10 mouse cellular contexts compared by ENCODE assay signal in the genomic region with DNA sequence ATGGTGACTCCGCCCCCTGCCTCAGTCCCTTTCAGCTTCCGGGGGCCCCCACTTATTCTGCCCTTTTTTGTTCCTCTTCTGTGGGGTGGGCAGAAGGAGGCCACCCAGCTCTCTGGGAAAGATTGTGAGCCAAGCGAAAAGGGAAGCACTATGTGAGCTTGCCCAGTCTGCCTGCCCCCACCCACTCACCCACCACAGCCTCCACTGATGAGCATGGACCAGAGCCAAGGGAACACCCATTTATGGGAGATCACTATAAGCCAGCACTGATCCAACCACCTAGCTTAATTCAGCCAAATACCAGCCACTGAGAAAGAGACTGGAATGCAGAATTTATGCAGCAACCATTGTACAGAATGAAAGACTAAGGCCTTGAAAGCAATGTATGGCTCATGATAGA. TPM values are rescaled to one million over a fixed set of nuclear protein-coding genes. Genes with fewer than 3 reads are reported as not detected.
DNase-seq lines count a peak whose midpoint lies in the region; ATAC-seq and TF ChIP-seq lines count a peak whose summit lies in the region.
"Had no signal": no experiment of that assay in that cellular context is flagged by ENCODE, and none has a peak within 500 bp of the region (broad histone marks: within the 10 kb centered on the region; RNA-seq: fewer than 3 reads in every experiment).

No protein-coding gene starts in this region.

- H3K27me3 ChIP-seq in stomach, embryonic 15.5 days (replicated peaks), result no peaks in the 10 kb centered on the region
- H3K27me3 ChIP-seq in stomach, postnatal 0 days (ENCODE audit: control insufficient read depth, insufficient read depth, low read length), result no peaks in the 10 kb centered on the region

- DNase-seq in frontal cortex, postnatal 36 days (ENCODE audit: low spot score in 2 of 2), result no peak
- DNase-seq in stomach, postnatal 0 days (ENCODE audit: low spot score), result no peak
- DNase-seq in lung, postnatal 36 days, result peak; percentile 69
- no peak for DNase-seq in adrenal gland, postnatal 25 days
- DNase-seq in urinary bladder, postnatal 14 days (ENCODE audit: low spot score), result no peak
- DNase-seq: kidney, postnatal 25 days had no signal

- H3K36me3 ChIP-seq in stomach, embryonic 15.5 days, result no peaks in the 10 kb centered on the region
- H3K36me3 ChIP-seq in stomach, postnatal 0 days (ENCODE audit: control insufficient read depth, insufficient read depth, low read length), result no peaks in the 10 kb centered on the region

- peaks cover 3% of the 10 kb centered on the region; the same call in 1 of the 2 replicates for H3K4me1 ChIP-seq in stomach, embryonic 15.5 days
- no peaks in the 10 kb centered on the region for H3K4me1 ChIP-seq in stomach, postnatal 0 days (replicated peaks; ENCODE audit: control insufficient read depth, insufficient read depth)

- 77% methylated on average over 3 of the region's 3 CpGs for WGBS in stomach, embryonic 15.5 days
- 73% methylated on average over 3 of the region's 3 CpGs for WGBS in stomach, postnatal 0 days

- ATAC-seq in frontal cortex, adult (ENCODE audit: low TSS enrichment), result peak; percentile 61
- peak; percentile 56; the same call in 1 of the 2 replicates for ATAC-seq in stomach, embryonic 15.5 days (ENCODE audit: insufficient read depth, low FRiP score, low read depth)
- ATAC-seq in stomach, postnatal 0 days (ENCODE audit: low FRiP score, low TSS enrichment), result no peak
- no peak for ATAC-seq in CD4-positive, CD25-positive, alpha-beta regulatory T cell, adult 4 months

- no peak overlapping the region for H3K4me3 ChIP-seq in stomach, embryonic 15.5 days (replicated peaks)
- H3K4me3 ChIP-seq in stomach, postnatal 0 days (ENCODE audit: low read depth, low read length), result no peak overlapping the region
- H3K4me3 ChIP-seq: myocyte had no signal

- no peak overlapping the region for H3K4me2 ChIP-seq in stomach, embryonic 15.5 days
- no peak overlapping the region for H3K4me2 ChIP-seq in stomach, postnatal 0 days (replicated peaks; ENCODE audit: low read depth)

- TF ChIP-seq EP300 in stomach, postnatal 0 days (optimal IDR thresholded peaks at IDR 0.05), result no peak

- H3K27ac ChIP-seq in stomach, embryonic 15.5 days, result no peak overlapping the region
- H3K27ac ChIP-seq in stomach, postnatal 0 days (replicated peaks), result no peak overlapping the region

- H3K9ac ChIP-seq in stomach, embryonic 15.5 days, result no peak overlapping the region
- no peak overlapping the region for H3K9ac ChIP-seq in stomach, postnatal 0 days (ENCODE audit: low read length)

- no peak for TF ChIP-seq CTCF in stomach, postnatal 0 days (IDR thresholded peaks at IDR 0.05; ENCODE audit: low read depth)

- H3K9me3 ChIP-seq in stomach, embryonic 15.5 days, result no peaks in the 10 kb centered on the region
- no peaks in the 10 kb centered on the region for H3K9me3 ChIP-seq in stomach, postnatal 0 days (ENCODE audit: control insufficient read depth, low read length)

RNA-seq across cellular contexts. Expression of a gene that starts 34.8 kb away (rescaled TPM):
- polyA plus RNA-seq in stomach, embryonic 15.5 days (2015; fragmentation: Nextera tagmentation; extraction: Ambion mirVana), result 13.1 and 21.2 TPM in 2 replicates
- 7.6 and 8.2 TPM in 2 replicates for polyA plus RNA-seq in stomach, postnatal 0 days (2015; fragmentation: Nextera tagmentation; extraction: Ambion mirVana)
- polyA plus RNA-seq in CD4-positive, CD25-positive, alpha-beta regulatory T cell, adult 4 months (2017; shearing (Covaris generic)), result 1 to 10 TPM; 1.3 to 1.9 TPM
- 5.9 and 11.5 TPM in 2 replicates for total RNA-seq in adrenal gland, postnatal 25 days (2021)

RNA-seq across cellular contexts. Expression of a gene that starts 43.5 kb away (rescaled TPM):
- 0.63 and 1.5 TPM in 2 replicates for polyA plus RNA-seq in stomach, embryonic 15.5 days (2015; fragmentation: Nextera tagmentation; extraction: Ambion mirVana)
- 0.55 and 0.62 TPM in 2 replicates for polyA plus RNA-seq in stomach, postnatal 0 days (2015; fragmentation: Nextera tagmentation; extraction: Ambion mirVana)
- not detected for polyA plus RNA-seq in CD4-positive, CD25-positive, alpha-beta regulatory T cell, adult 4 months (2017; shearing (Covaris generic))
- total RNA-seq in adrenal gland, postnatal 25 days (2021), result 3.3 and 4.1 TPM in 2 replicates

Comparison
In these comparisons a context has a peak if more than half of its experiments do, and no peak if none do; other contexts are left out.
1. ATAC-seq: peak in frontal cortex, adult (single experiment) and stomach, embryonic 15.5 days (single experiment); none in stomach, postnatal 0 days (single experiment) and CD4-positive, CD25-positive, alpha-beta regulatory T cell, adult 4 months (single experiment).